Mouse (Mus musculus): Measurements from ENCODE around the gene Hspa1a. TPM values are rescaled to one million over a fixed set of nuclear protein-coding genes. Genes with fewer than 3 reads are reported as not detected.
"Not testable (repeated sequence)": the region's sequence is repeated elsewhere in the genome, so short reads cannot be mapped to it uniquely, and the experiment has no call there.

The Hspa1a gene
- polyA plus RNA-seq, 1 experiment from 2014 or later, result 2.4 TPM

DNA sequence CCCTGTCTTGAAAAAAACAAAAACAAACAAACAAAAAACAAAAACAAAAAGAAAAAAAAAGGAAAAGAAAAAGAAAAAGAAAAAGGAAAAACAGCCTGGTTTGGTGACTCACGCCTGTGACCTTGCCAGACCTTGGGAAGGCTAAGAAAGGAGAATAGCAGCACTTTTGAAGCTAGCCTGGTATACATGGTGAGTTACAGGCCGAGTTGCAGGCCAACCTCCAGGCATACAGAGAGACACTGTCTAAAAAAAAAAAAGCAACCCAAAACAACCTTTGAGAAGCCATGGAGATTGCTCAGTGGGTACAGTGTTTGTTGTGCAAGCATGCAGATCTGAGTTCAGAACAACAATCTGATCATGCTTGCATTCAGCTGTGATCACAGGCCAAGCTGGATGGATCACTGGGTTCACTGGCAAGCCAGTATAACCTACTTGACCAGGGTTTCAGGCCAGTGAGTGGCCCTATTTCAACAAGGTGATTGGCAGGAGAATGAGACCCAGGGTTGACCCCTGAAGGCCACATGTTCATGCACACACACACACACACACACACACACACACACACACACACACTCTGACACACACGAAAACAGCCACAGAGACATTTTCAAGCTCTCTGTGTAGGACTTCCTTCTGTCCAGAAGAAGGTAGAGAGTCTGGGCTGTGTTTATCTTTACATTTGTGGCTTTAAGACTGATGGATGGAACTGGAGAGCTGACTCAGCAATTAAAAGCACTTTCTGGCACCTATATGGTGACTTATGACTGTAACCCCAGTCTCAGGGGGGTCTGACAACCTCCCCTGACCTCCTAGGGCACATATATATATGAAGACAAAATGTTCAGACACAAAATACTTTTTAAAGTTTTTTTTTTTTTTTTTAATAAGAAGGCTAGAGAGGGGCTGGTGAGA lies 3.9 kb upstream of the Hspa1a start:
- H3K4me3 ChIP-seq, result no peak overlapping the region
- WGBS, result 73% methylated on average over 3 of the region's 3 CpGs
- H3K27ac ChIP-seq, result no peak overlapping the region
- peaks cover 4% of the 10 kb centered on the region; the same call in 1 of the 2 replicates for H3K27me3 ChIP-seq (ENCODE audit: insufficient read depth, poor library complexity, severe bottlenecking)
- no peaks in the 10 kb centered on the region for H3K9me3 ChIP-seq
- peaks cover 6% of the 10 kb centered on the region; the same call in 1 of the 2 replicates for H3K36me3 ChIP-seq
- DNase-seq (ENCODE audit: low spot score), result no peak
- H3K4me1 ChIP-seq, result peaks cover 11% of the 10 kb centered on the region

GRCm38 (mm10) chr17:34971694-34972068 lies 275 bp downstream of the Hspa1a start:
- 3% methylated on average over 28 of the region's 43 CpGs for WGBS
- H3K4me1 ChIP-seq, result peaks cover 15% of the 10 kb centered on the region
- not testable (repeated sequence) for DNase-seq (ENCODE audit: low spot score); H3K9me3 ChIP-seq; H3K27ac ChIP-seq; H3K36me3 ChIP-seq
- H3K27me3 ChIP-seq (ENCODE audit: insufficient read depth, poor library complexity, severe bottlenecking), result peaks cover 36% of the 10 kb centered on the region
- peak overlapping the region; percentile 62 for H3K4me3 ChIP-seq

- 30% methylated on average over 19 of the region's 37 CpGs for whole genome bisulfite sequencing
- H3K9me3 ChIP-seq; H3K36me3 ChIP-seq; H3K27ac ChIP-seq; H3K4me3 ChIP-seq; DNase-seq (ENCODE audit: low spot score): not testable (repeated sequence)
- H3K27me3 ChIP-seq (ENCODE audit: insufficient read depth, poor library complexity, severe bottlenecking), result peaks cover 42% of the 10 kb centered on the region
- peaks cover 15% of the 10 kb centered on the region for H3K4me1 ChIP-seq
Observed at GRCm38 (mm10) chr17:34970850-34971249, 1.1 kb downstream of the Hspa1a start.

DNA sequence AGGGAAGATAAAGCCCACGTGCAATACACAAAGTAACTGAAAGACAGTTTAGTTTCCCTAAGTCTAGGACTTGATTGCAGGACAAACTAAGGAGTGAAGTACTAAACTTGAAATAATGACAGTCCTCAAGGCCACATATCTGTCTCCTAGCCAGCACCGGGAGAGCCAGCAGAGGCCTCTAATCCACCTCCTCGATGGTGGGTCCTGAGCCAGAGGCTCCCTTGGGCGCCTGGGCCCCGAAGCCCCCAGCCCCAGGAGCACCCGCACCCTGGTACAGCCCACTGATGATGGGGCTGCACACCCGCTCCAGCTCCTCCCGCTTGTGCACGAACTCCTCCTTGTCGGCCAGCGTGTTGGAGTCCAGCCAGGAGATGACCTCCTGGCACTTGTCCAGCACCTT lies 2.1 kb downstream of the Hspa1a start, which contains the start of gene Gm20481:
Gene Gm20481 (plus strand): TSS at position 91 of the 400 bp plus-strand sequence.
- H3K4me3 ChIP-seq; H3K27ac ChIP-seq; H3K36me3 ChIP-seq; DNase-seq (ENCODE audit: low spot score); H3K9me3 ChIP-seq: not testable (repeated sequence)
- Histone ChIP-seq H3K4me1 (peaks cover 15% of the 10 kb centered on the region), H3K27me3 (ENCODE audit: insufficient read depth, poor library complexity, severe bottlenecking) (peaks cover 44% of the 10 kb centered on the region)
- WGBS, result 63% methylated on average over 7 of the region's 11 CpGs

DNA sequence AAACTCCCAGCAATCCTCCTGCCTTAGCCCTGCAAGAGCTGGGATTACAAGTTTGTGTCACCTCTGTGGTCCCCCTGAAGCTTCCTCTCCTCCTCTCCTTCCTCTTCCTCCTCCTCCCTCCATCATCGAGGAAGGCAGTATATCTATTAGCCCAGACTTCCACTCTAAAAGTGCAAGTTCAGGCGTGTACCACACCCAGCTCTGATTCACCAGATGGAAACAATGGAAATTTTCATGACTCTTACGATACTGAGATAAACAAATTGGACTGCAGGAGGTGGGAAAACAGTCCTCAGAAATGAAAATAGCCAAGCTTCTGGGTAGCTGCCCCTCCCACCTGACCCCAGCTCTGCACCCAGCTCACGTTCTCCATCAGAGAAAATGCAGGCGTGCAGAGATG lies 6.3 kb downstream of the Hspa1a start:
- Histone ChIP-seq H3K4me1 (peaks cover 6% of the 10 kb centered on the region; the same call in 1 of the 2 replicates), H3K9me3 (no peaks in the 10 kb centered on the region), H3K4me3 (no peak overlapping the region), H3K27ac (no peak overlapping the region), H3K36me3 (no peaks in the 10 kb centered on the region), H3K27me3 (ENCODE audit: insufficient read depth, poor library complexity, severe bottlenecking) (peaks cover 66% of the 10 kb centered on the region)
- DNase-seq (ENCODE audit: low spot score), result no peak
- 56% methylated on average over 5 of the region's 5 CpGs for WGBS

DNA sequence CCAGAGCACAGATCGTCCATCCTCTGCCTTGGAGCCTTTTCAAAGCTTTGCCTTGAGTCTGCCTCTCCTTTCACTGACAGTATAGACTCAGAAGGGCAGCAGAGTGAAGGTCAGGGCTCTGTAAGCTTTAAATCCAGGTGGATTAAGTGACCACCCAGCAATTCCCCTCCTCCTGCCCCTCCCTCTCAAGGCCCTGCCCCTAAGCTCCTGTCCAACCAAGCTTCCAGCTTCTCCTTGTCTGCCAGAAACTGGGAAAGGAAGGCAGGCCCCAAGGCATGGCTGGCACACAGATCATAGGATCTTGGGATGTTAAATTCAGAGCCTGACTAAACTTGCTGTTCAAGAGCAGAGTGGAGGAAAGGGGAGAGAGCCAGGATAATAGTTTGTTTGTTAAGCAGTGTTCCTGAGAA lies 7.3 kb downstream of the Hspa1a start:
- no peaks in the 10 kb centered on the region for H3K9me3 ChIP-seq
- peaks cover 12% of the 10 kb centered on the region for H3K4me1 ChIP-seq
- H3K27me3 ChIP-seq (ENCODE audit: insufficient read depth, poor library complexity, severe bottlenecking), result peaks cover 62% of the 10 kb centered on the region
- WGBS, result 11% methylated on average over 1 of the region's 1 CpGs
- no peaks in the 10 kb centered on the region for H3K36me3 ChIP-seq
- no peak for DNase-seq (ENCODE audit: low spot score)
- 0 out of 2 replicates have a peak overlapping the region, but pooled peaks have one; percentile 3 for H3K27ac ChIP-seq
- H3K4me3 ChIP-seq, result no peak overlapping the region

DNA sequence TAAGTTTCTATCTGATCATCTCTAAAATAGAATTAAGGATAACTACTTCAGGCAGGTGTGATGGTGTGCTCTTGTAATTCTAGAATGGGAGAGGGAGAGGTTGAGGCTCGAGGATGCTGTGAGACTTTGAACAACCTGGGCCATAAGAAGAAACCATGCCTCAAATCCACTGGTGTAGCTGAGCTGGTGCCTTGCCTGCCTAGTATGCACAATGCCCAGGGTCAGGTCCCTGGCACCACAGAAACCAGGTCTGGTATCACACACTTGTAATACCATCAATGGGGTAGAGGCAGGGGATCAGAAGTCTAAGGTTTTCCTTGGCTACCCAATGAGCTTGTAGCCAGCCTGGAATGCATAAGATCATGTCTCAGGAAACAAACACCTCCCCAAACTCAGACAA lies 9.1 kb downstream of the Hspa1a start:
- Histone ChIP-seq H3K36me3 (no peaks in the 10 kb centered on the region), H3K4me1 (peaks cover 12% of the 10 kb centered on the region), H3K4me3 (no peak overlapping the region), H3K27me3 (ENCODE audit: insufficient read depth, poor library complexity, severe bottlenecking) (peaks cover 44% of the 10 kb centered on the region), H3K9me3 (no peaks in the 10 kb centered on the region), H3K27ac (no peak overlapping the region)
- DNase-seq (ENCODE audit: low spot score), result no peak
- 68% methylated on average over 1 of the region's 1 CpGs for WGBS

DNA sequence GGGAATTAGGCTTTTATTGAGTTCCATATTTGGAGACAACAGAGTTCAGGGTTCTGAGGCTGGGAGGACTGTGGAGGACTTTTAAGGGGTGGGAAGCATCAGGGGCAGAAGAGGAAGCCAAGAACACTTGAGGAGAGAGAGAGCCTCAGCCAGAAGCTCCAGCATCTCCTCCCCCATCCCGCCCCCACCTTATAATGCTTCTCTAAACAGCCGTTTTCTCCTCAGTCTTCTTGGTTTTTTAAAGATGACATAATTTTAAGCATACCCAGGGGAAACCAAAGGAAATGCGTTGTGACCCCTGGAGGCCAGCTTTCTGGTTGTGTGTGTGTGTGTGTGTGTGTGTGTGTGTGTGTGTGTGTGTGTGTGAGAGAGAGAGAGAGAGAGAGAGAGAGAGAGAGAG lies 9.8 kb downstream of the Hspa1a start:
- H3K4me1 ChIP-seq, result peaks cover 7% of the 10 kb centered on the region
- H3K27ac ChIP-seq, result no peak overlapping the region
- no peak overlapping the region for H3K4me3 ChIP-seq
- H3K9me3 ChIP-seq, result no peaks in the 10 kb centered on the region
- 22% methylated on average over 3 of the region's 3 CpGs for WGBS
- no peaks in the 10 kb centered on the region for H3K36me3 ChIP-seq
- peaks cover 37% of the 10 kb centered on the region; the same call in 1 of the 2 replicates for H3K27me3 ChIP-seq (ENCODE audit: insufficient read depth, poor library complexity, severe bottlenecking)
- DNase-seq (ENCODE audit: low spot score), result no peak

GRCm38 (mm10) chr17:34960702-34961493 lies 11.1 kb downstream of the Hspa1a start:
- DNase-seq (ENCODE audit: low spot score), result no peak
- peaks cover 7% of the 10 kb centered on the region for H3K4me1 ChIP-seq
- no peak overlapping the region for H3K4me3 ChIP-seq
- H3K9me3 ChIP-seq, result no peaks in the 10 kb centered on the region
- H3K36me3 ChIP-seq, result no peaks in the 10 kb centered on the region
- no peak overlapping the region for H3K27ac ChIP-seq
- peaks cover 33% of the 10 kb centered on the region; the same call in 1 of the 2 replicates for H3K27me3 ChIP-seq (ENCODE audit: insufficient read depth, poor library complexity, severe bottlenecking)

GRCm38 (mm10) chr17:34959881-34960515 lies 12.0 kb downstream of the Hspa1a start:
- Histone ChIP-seq H3K27ac (peak overlapping the region; percentile 88), H3K4me3 (peak overlapping the region; percentile 58), H3K36me3 (no peaks in the 10 kb centered on the region), H3K27me3 (ENCODE audit: insufficient read depth, poor library complexity, severe bottlenecking) (peaks cover 40% of the 10 kb centered on the region; the same call in 1 of the 2 replicates), H3K4me1 (peaks cover 7% of the 10 kb centered on the region), H3K9me3 (no peaks in the 10 kb centered on the region)
- WGBS, result 10% methylated on average over 12 of the region's 12 CpGs
- DNase-seq (ENCODE audit: low spot score), result no peak

DNA sequence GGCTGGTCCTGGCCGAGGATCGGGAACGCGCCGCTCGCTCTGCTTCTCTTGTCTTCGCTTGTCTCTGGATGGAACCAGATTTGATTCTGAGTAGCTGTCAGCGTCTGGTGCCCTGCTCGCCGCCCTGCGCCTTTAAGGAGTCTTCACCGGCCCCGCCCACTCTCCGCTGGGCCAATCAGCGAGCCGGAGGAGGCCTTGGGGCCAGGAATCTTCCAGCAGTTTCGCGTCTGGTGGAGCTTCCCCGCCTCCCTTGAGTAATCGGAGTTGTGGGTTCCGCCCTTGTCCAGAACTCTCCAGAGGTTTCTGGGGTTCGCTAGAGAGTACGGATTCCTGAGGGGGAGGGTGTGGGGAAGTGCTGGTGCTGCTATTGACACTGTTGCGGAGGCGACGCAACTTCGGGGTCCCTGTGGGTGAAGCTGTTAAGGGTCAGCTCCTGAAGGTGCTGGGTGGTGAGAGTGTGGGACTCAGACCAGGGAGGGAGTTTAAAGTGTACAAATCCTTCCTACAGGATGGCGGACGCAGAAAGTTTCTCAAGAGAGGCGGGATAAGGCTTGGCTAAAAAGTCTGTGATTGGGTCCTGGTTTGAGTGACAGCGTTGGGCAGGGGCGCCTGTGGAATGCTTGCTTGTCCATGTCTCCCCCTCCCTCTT lies 12.7 kb downstream of the Hspa1a start, which contains the start of gene Hspa1b:
Gene Hspa1b (minus strand): TSS at position 109 of the 649 bp plus-strand sequence.
- WGBS, result under 1% methylated on average over 31 of the region's 32 CpGs
- Histone ChIP-seq H3K27ac (peak within 1 kb of the TSS; percentile 88), H3K27me3 (ENCODE audit: insufficient read depth, poor library complexity, severe bottlenecking) (peaks cover 43% of the 10 kb centered on the region; the same call in 1 of the 2 replicates), H3K4me3 (peak within 1 kb of the TSS; percentile 58)
- not testable (repeated sequence) for H3K4me1 ChIP-seq, H3K9me3 ChIP-seq, H3K36me3 ChIP-seq
- peak; percentile 92 for DNase-seq (ENCODE audit: low spot score)

DNA sequence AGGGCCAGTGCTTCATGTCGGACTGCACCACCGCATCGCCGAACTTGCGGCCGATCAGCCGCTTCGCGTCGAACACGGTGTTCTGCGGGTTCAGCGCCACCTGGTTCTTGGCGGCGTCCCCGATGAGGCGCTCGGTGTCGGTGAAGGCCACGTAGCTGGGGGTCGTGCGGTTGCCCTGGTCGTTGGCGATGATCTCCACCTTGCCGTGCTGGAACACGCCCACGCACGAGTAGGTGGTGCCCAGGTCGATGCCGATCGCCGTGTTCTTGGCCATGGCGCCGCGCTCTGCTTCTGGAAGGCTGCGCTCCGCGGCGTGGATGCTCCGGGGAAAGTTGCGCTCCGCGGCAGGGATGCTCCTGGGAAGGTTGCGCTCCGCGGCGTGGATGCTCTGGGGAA lies 13.2 kb downstream of the Hspa1a start:
- Histone ChIP-seq H3K27me3 (ENCODE audit: insufficient read depth, poor library complexity, severe bottlenecking) (peaks cover 41% of the 10 kb centered on the region; the same call in 1 of the 2 replicates), H3K4me3 (peak overlapping the region; percentile 58)
- H3K27ac ChIP-seq; H3K9me3 ChIP-seq; H3K4me1 ChIP-seq; DNase-seq (ENCODE audit: low spot score); H3K36me3 ChIP-seq: not testable (repeated sequence)
- 4% methylated on average over 26 of the region's 47 CpGs for WGBS
